ENCODE assay signal across 11 mouse cellular contexts in genomic region chr4:45034693-45035628, GRCm38 (mm10). TPM values are rescaled to one million over a fixed set of nuclear protein-coding genes. Genes with fewer than 3 reads are reported as not detected.
DNase-seq lines count a peak whose midpoint lies in the region; ATAC-seq and TF ChIP-seq lines count a peak whose summit lies in the region.
"Had no signal": no experiment of that assay in that cellular context is flagged by ENCODE, and none has a peak within 500 bp of the region (broad histone marks: within the 10 kb centered on the region; RNA-seq: fewer than 3 reads in every experiment).

No protein-coding gene starts in this region.

- no peaks in the 10 kb centered on the region for H3K27me3 ChIP-seq in heart, embryonic 15.5 days
- H3K27me3 ChIP-seq in midbrain, postnatal 0 days (ENCODE audit: insufficient read depth, low read length) = no peaks in the 10 kb centered on the region
- H3K27me3 ChIP-seq in cerebellum, adult 2 months (ENCODE audit: control insufficient read depth, insufficient read depth, low read length) = no peaks in the 10 kb centered on the region
- H3K27me3 ChIP-seq: embryonic facial prominence, embryonic 13.5 days had no signal

- 0 out of 2 replicates have a peak overlapping the region, but pooled peaks have one; percentile 4 for H3K9ac ChIP-seq in heart, embryonic 15.5 days
- H3K9ac ChIP-seq in midbrain, postnatal 0 days (replicated peaks; ENCODE audit: low read length, poor library complexity, severe bottlenecking) = no peak overlapping the region
- H3K9ac ChIP-seq: embryonic facial prominence, embryonic 13.5 days had no signal

- H3K4me3 ChIP-seq in heart, embryonic 15.5 days = no peak overlapping the region
- no peak overlapping the region for H3K4me3 ChIP-seq in midbrain, postnatal 0 days (ENCODE audit: low read depth, low read length)
- H3K4me3 ChIP-seq in cerebellum, adult 2 months (replicated peaks; ENCODE audit: insufficient read depth, low read depth, low read length) = no peak overlapping the region
- H3K4me3 ChIP-seq: embryonic facial prominence, embryonic 13.5 days had no signal

- no peak for ATAC-seq in heart, embryonic 15.5 days (replicated peaks; ENCODE audit: insufficient number of reproducible peaks, insufficient read depth, low FRiP score, low read depth)
- peak; percentile 34 for ATAC-seq in granulocyte monocyte progenitor cell, adult 5-6 weeks (replicated peaks; ENCODE audit: poor library complexity, severe bottlenecking)
- ATAC-seq in midbrain, postnatal 0 days (ENCODE audit: low FRiP score) = no peak
- ATAC-seq: CD4-positive, CD25-positive, alpha-beta regulatory T cell, adult 4 months had no signal

- WGBS in heart, embryonic 15.5 days = 72% methylated on average over 16 of the region's 16 CpGs
- 82% methylated on average over 16 of the region's 16 CpGs for WGBS in midbrain, postnatal 0 days
- 72% methylated on average over 16 of the region's 16 CpGs for WGBS in cerebellum, adult 2 months

- H3K4me1 ChIP-seq in heart, embryonic 15.5 days (replicated peaks) = peaks cover 37% of the 10 kb centered on the region
- no peaks in the 10 kb centered on the region for H3K4me1 ChIP-seq in midbrain, postnatal 0 days (ENCODE audit: insufficient read depth, low read length)
- no peaks in the 10 kb centered on the region for H3K4me1 ChIP-seq in cerebellum, adult 2 months (ENCODE audit: control insufficient read depth, insufficient read depth, low read length)
- H3K4me1 ChIP-seq: embryonic facial prominence, embryonic 13.5 days had no signal

- H3K36me3 ChIP-seq in heart, embryonic 15.5 days = peaks cover 46% of the 10 kb centered on the region
- H3K36me3 ChIP-seq in midbrain, postnatal 0 days (ENCODE audit: insufficient read depth, low read length) = peaks cover 60% of the 10 kb centered on the region

- intact Hi-C loops in left cerebral cortex, postnatal 36 days (cut with DNase I) = no loop called here

- DNase-seq in heart, adult 18-20 months = no peak
- peak; percentile 77 for DNase-seq in 416B (ENCODE audit: low read depth)
- peak; percentile 87 for DNase-seq in kidney, postnatal 10 days
- DNase-seq in midbrain, postnatal 0 days (ENCODE audit: low spot score) = no peak
- DNase-seq in left cerebral cortex, postnatal 36 days (ENCODE audit: low spot score in 2 of 2) = no peak
- no peak for DNase-seq in cerebellum, adult 2 months
- DNase-seq: cerebellum, adult 11 months had no signal

- TF ChIP-seq POLR2A in cerebellum, adult 2 months (IDR thresholded peaks at IDR 0.05; ENCODE audit: borderline replicate concordance, insufficient read depth, low read length) = no peak

- no peak for TF ChIP-seq CTCF in midbrain, postnatal 0 days (IDR thresholded peaks at IDR 0.05)
- no peak for TF ChIP-seq CTCF in cerebellum, adult 2 months (IDR thresholded peaks at IDR 0.05; ENCODE audit: borderline replicate concordance, insufficient read depth, low read depth, low read length)

- no peak overlapping the region for H3K4me2 ChIP-seq in heart, embryonic 15.5 days
- H3K4me2 ChIP-seq in midbrain, postnatal 0 days (ENCODE audit: low read depth, low read length, poor library complexity, severe bottlenecking) = no peak overlapping the region
- H3K4me2 ChIP-seq: embryonic facial prominence, embryonic 13.5 days had no signal

- H3K27ac ChIP-seq in heart, embryonic 15.5 days = peak overlapping the region; percentile 26; the same call in 1 of the 2 replicates
- no peak overlapping the region for H3K27ac ChIP-seq in midbrain, postnatal 0 days (ENCODE audit: low read depth, low read length)
- H3K27ac ChIP-seq in cerebellum, adult 2 months (ENCODE audit: insufficient read depth, low read length) = no peak overlapping the region
- H3K27ac ChIP-seq: embryonic facial prominence, embryonic 13.5 days had no signal

- H3K9me3 ChIP-seq in heart, embryonic 15.5 days (replicated peaks) = no peaks in the 10 kb centered on the region
- no peaks in the 10 kb centered on the region for H3K9me3 ChIP-seq in midbrain, postnatal 0 days (ENCODE audit: low read length)
- H3K9me3 ChIP-seq: embryonic facial prominence, embryonic 13.5 days had no signal

RNA-seq across cellular contexts. Expression of gene Polr1e, which starts 16.6 kb away (rescaled TPM):
- polyA plus RNA-seq in heart, embryonic 15.5 days (2015; fragmentation: Nextera tagmentation; extraction: Ambion mirVana) = 71.2 and 73.8 TPM in 2 replicates
- 10 to 100 TPM; 14.5 to 20.7 TPM for total RNA-seq in heart, adult 18-20 months (2021)
- 34.6 and 70.2 TPM in 2 replicates for total RNA-seq in granulocyte monocyte progenitor cell, adult 5-6 weeks (2014; fragmentation: Nextera tagmentation)
- 60.8 and 64.1 TPM in 2 replicates for total RNA-seq in granulocyte monocyte progenitor cell, adult 5-6 weeks (2017)
- 12.0 and 17.2 TPM in 2 replicates for total RNA-seq in midbrain, postnatal 0 days (2014; rRNA removed)
- polyA plus RNA-seq in midbrain, postnatal 0 days (2015; fragmentation: Nextera tagmentation; extraction: Ambion mirVana) = 21.0 and 22.1 TPM in 2 replicates
- total RNA-seq in left cerebral cortex, postnatal 36 days (2021) = 10 to 100 TPM; 10.9 to 13.5 TPM
- 11.5 and 11.7 TPM in 2 replicates for polyA plus RNA-seq in cerebellum, adult 2 months (2012; rRNA removed)

RNA-seq across cellular contexts. Expression of gene Zbtb5, which starts 22.7 kb away (rescaled TPM):
- polyA plus RNA-seq in heart, embryonic 15.5 days (2015; fragmentation: Nextera tagmentation; extraction: Ambion mirVana) = 12.5 and 15.3 TPM in 2 replicates
- total RNA-seq in heart, adult 18-20 months (2021) = 1 to 10 TPM; 3.7 to 4.1 TPM
- 10.0 and 12.2 TPM in 2 replicates for total RNA-seq in granulocyte monocyte progenitor cell, adult 5-6 weeks (2014; fragmentation: Nextera tagmentation)
- 9.0 and 9.3 TPM in 2 replicates for total RNA-seq in granulocyte monocyte progenitor cell, adult 5-6 weeks (2017)
- total RNA-seq in midbrain, postnatal 0 days (2014; rRNA removed) = 57.3 and 57.6 TPM in 2 replicates
- 34.4 and 35.9 TPM in 2 replicates for polyA plus RNA-seq in midbrain, postnatal 0 days (2015; fragmentation: Nextera tagmentation; extraction: Ambion mirVana)
- total RNA-seq in left cerebral cortex, postnatal 36 days (2021) = 1 to 10 TPM; 8.0 to 8.8 TPM
- 9.8 and 11.4 TPM in 2 replicates for polyA plus RNA-seq in cerebellum, adult 2 months (2012; rRNA removed)

RNA-seq across cellular contexts. Expression of gene Fbxo10, which starts 49.4 kb away (rescaled TPM):
- polyA plus RNA-seq in heart, embryonic 15.5 days (2015; fragmentation: Nextera tagmentation; extraction: Ambion mirVana) = 18.1 and 23.2 TPM in 2 replicates
- total RNA-seq in heart, adult 18-20 months (2021) = 1 to 10 TPM; 7.4 to 9.3 TPM
- total RNA-seq in granulocyte monocyte progenitor cell, adult 5-6 weeks (2014; fragmentation: Nextera tagmentation) = 1.2 and 1.5 TPM in 2 replicates
- total RNA-seq in granulocyte monocyte progenitor cell, adult 5-6 weeks (2017) = 0.93 and 1.8 TPM in 2 replicates
- 22.1 and 24.6 TPM in 2 replicates for total RNA-seq in midbrain, postnatal 0 days (2014; rRNA removed)
- 13.7 and 14.6 TPM in 2 replicates for polyA plus RNA-seq in midbrain, postnatal 0 days (2015; fragmentation: Nextera tagmentation; extraction: Ambion mirVana)
- total RNA-seq in left cerebral cortex, postnatal 36 days (2021) = 10 to 100 TPM; 30.3 to 34.8 TPM
- polyA plus RNA-seq in cerebellum, adult 2 months (2012; rRNA removed) = 18.6 and 19.2 TPM in 2 replicates

RNA-seq across cellular contexts. Expression of gene Grhpr, which starts 53.8 kb away (rescaled TPM):
- 83.5 and 85.2 TPM in 2 replicates for polyA plus RNA-seq in heart, embryonic 15.5 days (2015; fragmentation: Nextera tagmentation; extraction: Ambion mirVana)
- 10 to 100 TPM; 38.6 to 43.6 TPM for total RNA-seq in heart, adult 18-20 months (2021)
- 12.4 and 14.1 TPM in 2 replicates for total RNA-seq in granulocyte monocyte progenitor cell, adult 5-6 weeks (2014; fragmentation: Nextera tagmentation)
- 8.5 and 10.3 TPM in 2 replicates for total RNA-seq in granulocyte monocyte progenitor cell, adult 5-6 weeks (2017)
- 14.5 and 18.2 TPM in 2 replicates for total RNA-seq in midbrain, postnatal 0 days (2014; rRNA removed)
- polyA plus RNA-seq in midbrain, postnatal 0 days (2015; fragmentation: Nextera tagmentation; extraction: Ambion mirVana) = 31.1 and 34.1 TPM in 2 replicates
- 10 to 100 TPM; 23.5 to 31.0 TPM for total RNA-seq in left cerebral cortex, postnatal 36 days (2021)
- 52.0 and 57.4 TPM in 2 replicates for polyA plus RNA-seq in cerebellum, adult 2 months (2012; rRNA removed)

Comparison
In these comparisons a context has a peak if more than half of its experiments do, and no peak if none do; other contexts are left out.
1. DNase-seq: peak in 416B (single experiment) and kidney, postnatal 10 days (single experiment); none in heart, adult 18-20 months (0 of 2), midbrain, postnatal 0 days (single experiment), left cerebral cortex, postnatal 36 days (0 of 2) and cerebellum, adult 2 months (0 of 2).